Mouse (Mus musculus): ENCODE results near the gene Tmed9.

- no peak for TF ChIP-seq USF1 (IDR thresholded peaks at IDR 0.05; ENCODE audit: low read depth)
- TF ChIP-seq CTCF (IDR thresholded peaks at IDR 0.05; ENCODE audit: control insufficient read depth, insufficient read depth, insufficient read length): no peak
- TF ChIP-seq MYOG (IDR thresholded peaks at IDR 0.05; ENCODE audit: control insufficient read depth, extremely low read depth, insufficient read length): no peak
Observed at GRCm38 (mm10) chr13:55620275-55620674, 46.7 kb downstream of the Tmed9 start.
